Mouse (Mus musculus) spleen, postnatal 0 days (tissue): Measurements from ENCODE around the gene Tle4. TPM values are rescaled to one million over a fixed set of nuclear protein-coding genes. Genes with fewer than 3 reads are reported as not detected.

Experiments
- polyA plus RNA-seq: library from polyadenylated mRNA; unstranded; fragments of >200 nt; fragmentation: Nextera tagmentation; extraction: Ambion mirVana; gene quantifications from 2 replicates; pipeline ENCODE4 v1.2.1, GENCODE M21; 2015

The Tle4 gene
- polyA plus RNA-seq, result 7.6 and 8.6 TPM in 2 replicates

DNA sequence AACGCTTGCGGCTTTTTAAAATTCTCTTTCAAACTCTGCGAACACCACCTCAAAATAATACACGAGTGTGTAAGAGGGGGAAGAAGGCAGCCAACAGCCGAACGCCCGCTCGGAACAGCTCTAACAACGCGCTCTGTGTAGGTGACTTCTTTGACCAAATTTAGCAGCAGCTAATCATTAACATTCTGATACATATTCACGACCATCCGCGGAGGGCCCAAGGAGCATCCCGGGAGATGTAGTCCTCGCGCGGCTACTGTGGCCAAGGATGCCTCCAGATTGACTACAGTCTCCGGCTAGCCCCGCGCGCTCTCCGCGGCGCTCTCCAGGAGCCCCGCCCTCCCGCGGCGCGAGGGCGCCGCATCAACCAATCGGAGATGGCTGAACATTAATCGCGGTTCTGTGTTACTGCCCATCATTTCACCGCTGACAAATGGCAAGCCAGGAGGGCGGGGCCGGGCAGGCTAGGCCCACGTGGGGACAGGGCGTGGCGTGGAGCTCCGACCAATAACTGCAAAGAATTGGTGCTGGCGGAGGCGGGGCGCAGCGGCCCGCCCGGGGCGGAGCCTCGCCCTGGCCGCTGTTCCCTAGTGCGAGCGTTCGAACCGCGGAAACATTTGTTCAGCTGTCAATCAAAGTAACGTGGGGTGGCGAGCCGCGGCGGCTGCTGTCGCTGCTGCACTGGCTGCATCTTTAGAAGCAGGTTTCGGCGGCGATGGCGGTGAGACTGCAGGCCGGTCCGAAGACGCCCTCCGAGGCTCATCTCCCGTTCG, at the start of gene Tle4:
Tle4 (minus strand) TSS at position 135 of the 773 bp plus-strand sequence.

